Mouse (Mus musculus): ENCODE measurements around the gene B3gnt4.
"Not testable (repeated sequence)": the region's sequence is repeated elsewhere in the genome, so short reads cannot be mapped to it uniquely, and the experiment has no call there.

Gene B3gnt4

GRCm38 (mm10) chr5:123499717-123500116 is 10.5 kb upstream of the B3gnt4 start:
- no peaks in the 10 kb centered on the region for H3K36me3 ChIP-seq (ENCODE audit: insufficient read depth, low read length)
- H3K9me3 ChIP-seq (ENCODE audit: low read length) = no peaks in the 10 kb centered on the region
- peaks cover 62% of the 10 kb centered on the region for H3K4me1 ChIP-seq (replicated peaks; ENCODE audit: low read depth, low read length)
- no peak overlapping the region for H3K4me3 ChIP-seq (replicated peaks; ENCODE audit: low read length)
- TF ChIP-seq POU5F1 (IDR thresholded peaks at IDR 0.05; ENCODE audit: borderline replicate concordance, low read length) = no peak
- TF ChIP-seq CTCF (conservative IDR thresholded peaks at IDR 0.05; ENCODE audit: low read length) = peak; percentile 39
- H3K27me3 ChIP-seq (ENCODE audit: insufficient read depth, low read length) = peaks cover 43% of the 10 kb centered on the region

GRCm38 (mm10) chr5:123501973-123502372 is 8.3 kb upstream of the B3gnt4 start:
- Histone ChIP-seq H3K27me3 (ENCODE audit: insufficient read depth, low read length) (peaks cover 50% of the 10 kb centered on the region), H3K4me1 (replicated peaks; ENCODE audit: low read depth, low read length) (peaks cover 55% of the 10 kb centered on the region), H3K36me3 (ENCODE audit: insufficient read depth, low read length) (no peaks in the 10 kb centered on the region), H3K9me3 (ENCODE audit: low read length) (no peaks in the 10 kb centered on the region), H3K4me3 (replicated peaks; ENCODE audit: low read length) (no peak overlapping the region)
- TF ChIP-seq NANOG (IDR thresholded peaks at IDR 0.05; ENCODE audit: borderline replicate concordance, low read length) = no peak
- no peak for TF ChIP-seq POU5F1 (IDR thresholded peaks at IDR 0.05; ENCODE audit: borderline replicate concordance, low read length)

GRCm38 (mm10) chr5:123507936-123508723 is 2.1 kb upstream of the B3gnt4 start:
- Histone ChIP-seq H3K9me3 (ENCODE audit: low read length) (no peaks in the 10 kb centered on the region), H3K4me1 (replicated peaks; ENCODE audit: low read depth, low read length) (peaks cover 45% of the 10 kb centered on the region), H3K27me3 (ENCODE audit: insufficient read depth, low read length) (peaks cover 55% of the 10 kb centered on the region), H3K36me3 (ENCODE audit: insufficient read depth, low read length) (peaks cover 22% of the 10 kb centered on the region), H3K4me3 (replicated peaks; ENCODE audit: low read length) (peak overlapping the region; percentile 84)
- TF ChIP-seq POU5F1 (IDR thresholded peaks at IDR 0.05; ENCODE audit: borderline replicate concordance, low read length) = no peak
- no peak for TF ChIP-seq CTCF (conservative IDR thresholded peaks at IDR 0.05; ENCODE audit: low read length)

GRCm38 (mm10) chr5:123508921-123509320 is 1.3 kb upstream of the B3gnt4 start:
- TF ChIP-seq CTCF (conservative IDR thresholded peaks at IDR 0.05; ENCODE audit: low read length) (no peak), POU5F1 (IDR thresholded peaks at IDR 0.05; ENCODE audit: borderline replicate concordance, low read length) (no peak)
- Histone ChIP-seq H3K9me3 (ENCODE audit: low read length) (no peaks in the 10 kb centered on the region), H3K27me3 (ENCODE audit: insufficient read depth, low read length) (peaks cover 53% of the 10 kb centered on the region), H3K4me3 (replicated peaks; ENCODE audit: low read length) (peak overlapping the region; percentile 84), H3K4me1 (replicated peaks; ENCODE audit: low read depth, low read length) (peaks cover 48% of the 10 kb centered on the region), H3K36me3 (ENCODE audit: insufficient read depth, low read length) (peaks cover 27% of the 10 kb centered on the region)

GRCm38 (mm10) chr5:123511426-123511825 is 1.2 kb downstream of the B3gnt4 start:
- not testable (repeated sequence) for H3K9me3 ChIP-seq (ENCODE audit: low read length); H3K4me3 ChIP-seq (replicated peaks; ENCODE audit: low read length)
- Histone ChIP-seq H3K36me3 (ENCODE audit: insufficient read depth, low read length) (peaks cover 52% of the 10 kb centered on the region), H3K27me3 (ENCODE audit: insufficient read depth, low read length) (peaks cover 37% of the 10 kb centered on the region), H3K4me1 (replicated peaks; ENCODE audit: low read depth, low read length) (peaks cover 48% of the 10 kb centered on the region)

GRCm38 (mm10) chr5:123512102-123512501 is 1.8 kb downstream of the B3gnt4 start:
- TF ChIP-seq NANOG (IDR thresholded peaks at IDR 0.05; ENCODE audit: borderline replicate concordance, low read length) = no peak
- TF ChIP-seq POU5F1 (IDR thresholded peaks at IDR 0.05; ENCODE audit: borderline replicate concordance, low read length) = no peak
- TF ChIP-seq CTCF (conservative IDR thresholded peaks at IDR 0.05; ENCODE audit: low read length) = no peak
- H3K4me3 ChIP-seq (replicated peaks; ENCODE audit: low read length) = no peak overlapping the region
- H3K9me3 ChIP-seq (ENCODE audit: low read length) = no peaks in the 10 kb centered on the region
- H3K36me3 ChIP-seq (ENCODE audit: insufficient read depth, low read length) = peaks cover 59% of the 10 kb centered on the region
- H3K4me1 ChIP-seq (replicated peaks; ENCODE audit: low read depth, low read length) = peaks cover 48% of the 10 kb centered on the region
- H3K27me3 ChIP-seq (ENCODE audit: insufficient read depth, low read length) = peaks cover 32% of the 10 kb centered on the region

- H3K36me3 ChIP-seq (ENCODE audit: insufficient read depth, low read length) = peaks cover 86% of the 10 kb centered on the region
- no peak for TF ChIP-seq POU5F1 (IDR thresholded peaks at IDR 0.05; ENCODE audit: borderline replicate concordance, low read length)
- TF ChIP-seq CTCF (conservative IDR thresholded peaks at IDR 0.05; ENCODE audit: low read length) = no peak
- no peak for TF ChIP-seq NANOG (IDR thresholded peaks at IDR 0.05; ENCODE audit: borderline replicate concordance, low read length)
- H3K9me3 ChIP-seq (ENCODE audit: low read length) = no peaks in the 10 kb centered on the region
- H3K4me1 ChIP-seq (replicated peaks; ENCODE audit: low read depth, low read length) = peaks cover 33% of the 10 kb centered on the region
- H3K27me3 ChIP-seq (ENCODE audit: insufficient read depth, low read length) = peaks cover 8% of the 10 kb centered on the region
- no peak overlapping the region for H3K4me3 ChIP-seq (replicated peaks; ENCODE audit: low read length)
These were observed 4.6 kb downstream of the B3gnt4 start for GRCm38 (mm10) chr5:123514871-123515270.

- Histone ChIP-seq H3K9me3 (ENCODE audit: low read length) (no peaks in the 10 kb centered on the region), H3K4me1 (replicated peaks; ENCODE audit: low read depth, low read length) (peaks cover 30% of the 10 kb centered on the region), H3K4me3 (replicated peaks; ENCODE audit: low read length) (no peak overlapping the region), H3K27me3 (ENCODE audit: insufficient read depth, low read length) (peaks cover 12% of the 10 kb centered on the region), H3K36me3 (ENCODE audit: insufficient read depth, low read length) (peaks cover 52% of the 10 kb centered on the region)
- TF ChIP-seq POU5F1 (IDR thresholded peaks at IDR 0.05; ENCODE audit: borderline replicate concordance, low read length) = no peak
- no peak for TF ChIP-seq NANOG (IDR thresholded peaks at IDR 0.05; ENCODE audit: borderline replicate concordance, low read length)
- TF ChIP-seq CTCF (conservative IDR thresholded peaks at IDR 0.05; ENCODE audit: low read length) = no peak
These were observed 10.4 kb downstream of the B3gnt4 start for GRCm38 (mm10) chr5:123520666-123521065.

GRCm38 (mm10) chr5:123521621-123522020 is 11.4 kb downstream of the B3gnt4 start:
- Histone ChIP-seq H3K9me3 (ENCODE audit: low read length) (no peaks in the 10 kb centered on the region), H3K4me3 (replicated peaks; ENCODE audit: low read length) (no peak overlapping the region), H3K4me1 (replicated peaks; ENCODE audit: low read depth, low read length) (peaks cover 35% of the 10 kb centered on the region), H3K27me3 (ENCODE audit: insufficient read depth, low read length) (peaks cover 12% of the 10 kb centered on the region), H3K36me3 (ENCODE audit: insufficient read depth, low read length) (peaks cover 42% of the 10 kb centered on the region)
- no peak for TF ChIP-seq POU5F1 (IDR thresholded peaks at IDR 0.05; ENCODE audit: borderline replicate concordance, low read length)
- TF ChIP-seq CTCF (conservative IDR thresholded peaks at IDR 0.05; ENCODE audit: low read length) = no peak
- no peak for TF ChIP-seq NANOG (IDR thresholded peaks at IDR 0.05; ENCODE audit: borderline replicate concordance, low read length)
